Mouse (Mus musculus): ENCODE results near the gene Ltbr.

DNA sequence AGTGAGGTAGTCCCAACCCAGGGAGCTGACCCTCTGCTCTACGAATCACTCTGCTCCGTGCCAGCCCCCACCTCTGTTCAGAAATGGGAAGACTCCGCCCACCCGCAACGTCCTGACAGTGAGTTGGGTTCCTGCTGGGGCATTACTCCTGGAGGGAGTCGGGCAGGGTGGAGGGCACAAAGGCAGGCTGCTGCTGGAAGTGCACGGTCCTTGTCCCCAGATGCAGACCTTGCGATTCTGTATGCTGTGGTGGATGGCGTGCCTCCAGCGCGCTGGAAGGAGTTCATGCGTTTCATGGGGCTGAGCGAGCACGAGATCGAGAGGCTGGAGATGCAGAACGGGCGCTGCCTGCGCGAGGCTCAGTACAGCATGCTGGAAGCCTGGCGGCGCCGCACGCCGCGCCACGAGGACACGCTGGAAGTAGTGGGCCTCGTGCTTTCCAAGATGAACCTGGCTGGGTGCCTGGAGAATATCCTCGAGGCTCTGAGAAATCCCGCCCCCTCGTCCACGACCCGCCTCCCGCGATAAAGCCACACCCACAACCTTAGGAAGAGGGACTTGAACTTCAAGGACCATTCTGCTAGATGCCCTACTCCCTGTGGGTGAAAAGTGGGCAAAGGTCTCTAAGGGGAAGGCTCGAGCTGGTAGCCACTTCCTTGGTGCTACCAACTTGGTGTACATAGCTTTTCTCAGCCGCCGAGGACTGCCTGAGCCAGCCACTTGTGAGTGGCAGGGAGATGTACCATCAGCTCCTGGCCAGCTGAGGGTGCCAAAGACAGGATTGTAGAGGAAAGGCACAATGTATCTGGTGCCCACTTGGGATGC is 48.0 kb upstream of the Ltbr start:
- TF ChIP-seq ZC3H11A (IDR thresholded peaks at IDR 0.05; ENCODE audit: borderline replicate concordance, low read depth, low read length), result no peak
- no peak for TF ChIP-seq MAFK (IDR thresholded peaks at IDR 0.05; ENCODE audit: insufficient read depth, low read depth, low read length)
- no peak for TF ChIP-seq HCFC1 (IDR thresholded peaks at IDR 0.05; ENCODE audit: borderline replicate concordance, insufficient read depth, low read length)
- no peak for TF ChIP-seq CHD2 (IDR thresholded peaks at IDR 0.05; ENCODE audit: low read depth, low read length)

All from ES-E14 (cell line).